ENCODE assay signal across 18 mouse cellular contexts in the genomic region with DNA sequence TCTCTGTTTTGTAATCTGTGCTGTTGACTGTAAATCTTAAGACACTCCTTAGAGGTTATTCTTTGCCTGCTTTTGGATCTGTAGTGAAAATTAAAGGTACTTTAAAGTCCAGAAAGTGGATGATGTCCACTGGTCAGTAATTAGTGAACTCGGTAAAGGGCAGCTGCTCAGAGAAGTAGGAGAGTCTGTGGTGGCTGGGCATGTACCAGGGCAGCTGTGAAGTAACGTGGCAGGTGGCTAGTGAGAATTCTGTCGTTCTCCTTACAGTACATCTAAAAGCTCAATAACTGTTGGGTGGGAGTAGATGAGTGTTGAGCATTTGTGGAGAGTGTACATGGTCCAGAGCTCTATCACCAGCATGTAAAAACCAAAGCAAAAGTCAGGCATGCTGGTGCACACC.
"Had no signal": no experiment of that assay in that cellular context is flagged by ENCODE, and none has a peak within 500 bp of the region (broad histone marks: within the 10 kb centered on the region; RNA-seq: fewer than 3 reads in every experiment).

No protein-coding gene starts in this region.

- H3K9ac ChIP-seq: lung, embryonic 15.5 days; midbrain, embryonic 13.5 days; midbrain, embryonic 15.5 days; neural tube, embryonic 13.5 days; neural tube, embryonic 15.5 days had no signal

- H3K4me3 ChIP-seq: lung, embryonic 15.5 days; megakaryocyte, embryonic 14.5 days; midbrain, embryonic 13.5 days; midbrain, embryonic 15.5 days; neural tube, embryonic 13.5 days; neural tube, embryonic 15.5 days had no signal

- H3K27me3 ChIP-seq: lung, embryonic 15.5 days; megakaryocyte, embryonic 14.5 days; midbrain, embryonic 15.5 days; neural tube, embryonic 13.5 days; neural tube, embryonic 15.5 days had no signal

- H3K9me3 ChIP-seq: lung, embryonic 15.5 days; megakaryocyte, embryonic 14.5 days; midbrain, embryonic 13.5 days; midbrain, embryonic 15.5 days; neural tube, embryonic 13.5 days; neural tube, embryonic 15.5 days had no signal

- DNase-seq: lung, adult 2 months; lung, postnatal 14 days; lung, postnatal 36 days; retina, postnatal 1 day; right cerebral cortex, adult 18-20 months; right cerebral cortex, postnatal 25 days; right cerebral cortex, postnatal 4 days; spleen, adult 18-20 months; thymus, adult 18-20 months had no signal

- H3K36me3 ChIP-seq: lung, embryonic 15.5 days; midbrain, embryonic 13.5 days; midbrain, embryonic 15.5 days; neural tube, embryonic 13.5 days; neural tube, embryonic 15.5 days had no signal

- H3K4me2 ChIP-seq: lung, embryonic 15.5 days; midbrain, embryonic 11.5 days; midbrain, embryonic 13.5 days; midbrain, embryonic 15.5 days; neural tube, embryonic 13.5 days; neural tube, embryonic 15.5 days had no signal

- H3K27ac ChIP-seq: lung, embryonic 15.5 days; macrophage; midbrain, embryonic 13.5 days; midbrain, embryonic 15.5 days; neural tube, embryonic 13.5 days; neural tube, embryonic 15.5 days had no signal

- ATAC-seq: lung, postnatal 0 days; midbrain, embryonic 13.5 days; midbrain, embryonic 15.5 days had no signal
